Mouse (Mus musculus) liver, embryonic 16.5 days (tissue): Measurements from ENCODE around the gene Abca14. TPM values are rescaled to one million over a fixed set of nuclear protein-coding genes. Genes with fewer than 3 reads are reported as not detected.
A peak's percentile ranks its signal among the peaks of the same experiment; 100 is the strongest.

ENCODE experiments used
- ATAC-seq: fragments of 200-750 bp; cut with Nextera tagmentation; 2 replicates; pipeline ENCODE4 v1.8.0; 2017; ENCODE audit warnings: low read depth, mild to moderate bottlenecking, moderate number of reproducible peaks, moderate library complexity
- H3K27ac ChIP-seq: fragments of 300-500 bp; sonication (generic); 2 replicates; pipeline ENCODE4 v1.5.1; 2014; ENCODE audit warnings: mild to moderate bottlenecking, low read length
- H3K27me3 ChIP-seq: fragments of 300-500 bp; sonication (generic); 2 replicates; pipeline ENCODE4 v1.6.1; 2014; ENCODE audit warnings: low read depth, low read length, mixed read lengths; ENCODE audit not compliant: control insufficient read depth, insufficient read depth
- H3K36me3 ChIP-seq: fragments of 300-500 bp; sonication (generic); 2 replicates; pipeline ENCODE4 v1.6.1; 2014; ENCODE audit warnings: mild to moderate bottlenecking; ENCODE audit not compliant: control insufficient read depth, insufficient read depth
- H3K4me1 ChIP-seq: fragments of 300-500 bp; sonication (generic); 2 replicates; pipeline ENCODE4 v1.6.1; 2014; ENCODE audit warnings: low read depth, low read length, mixed read lengths; ENCODE audit not compliant: control insufficient read depth
- H3K4me2 ChIP-seq: fragments of 300-500 bp; sonication (generic); 2 replicates; pipeline ENCODE4 v1.6.1; 2014; ENCODE audit warnings: low read depth, low read length, mixed read lengths
- H3K4me3 ChIP-seq: fragments of 300-500 bp; sonication (generic); 2 replicates; pipeline ENCODE4 v1.5.1; 2014; ENCODE audit warnings: low read depth, mild to moderate bottlenecking, low read length
- H3K9ac ChIP-seq: fragments of 300-500 bp; sonication (generic); 2 replicates; pipeline ENCODE4 v1.6.1; 2014; ENCODE audit warnings: low read depth, low read length
- H3K9me3 ChIP-seq: fragments of 300-500 bp; sonication (generic); replicated peaks from 2 replicates; pipeline ENCODE4 v1.6.1; 2016; ENCODE audit warnings: low read length; ENCODE audit not compliant: control insufficient read depth
- WGBS: fragments of 180-500 bp; shearing (Covaris S2); extraction: QIAGEN DNeasy Blood & Tissue Kit; methylation state at CpG from one replicate; pipeline ENCODE4 v1.1.7; 2014; ENCODE audit not compliant: insufficient replicate concordance; 5-methylcytosine and 5-hydroxymethylcytosine counted together
- polyA plus RNA-seq: library from polyadenylated mRNA; unstranded; fragments of >200 nt; fragmentation: Nextera tagmentation; extraction: Ambion mirVana; gene quantifications from 2 replicates; pipeline ENCODE4 v1.2.1, GENCODE M21; 2015

Abca14 gene
- polyA plus RNA-seq: 0.02 and 0.04 TPM in 2 replicates

- H3K27ac ChIP-seq: no peak within 1 kb of the TSS
- no peaks in the 10 kb centered on the region for H3K36me3 ChIP-seq
- no peak within 1 kb of the TSS for H3K4me3 ChIP-seq
- peaks cover 6% of the 10 kb centered on the region for H3K27me3 ChIP-seq
- H3K9ac ChIP-seq: no peak within 1 kb of the TSS
- 0 out of 2 replicates have a peak, but pooled peaks have one; percentile 37 for ATAC-seq
- 7% methylated on average over 26 of the region's 26 CpGs for WGBS
- H3K9me3 ChIP-seq: no peaks in the 10 kb centered on the region
- H3K4me1 ChIP-seq: no peaks in the 10 kb centered on the region
- peak within 1 kb of the TSS; percentile 3; the same call in 1 of the 2 replicates for H3K4me2 ChIP-seq
Observed at GRCm38 (mm10) chr7:120203789-120204188, at the start of gene Abca14. Gene Abca14 (plus strand): TSS chr7:120203961.

- no peaks in the 10 kb centered on the region for H3K4me1 ChIP-seq
- ATAC-seq: no peak
- no peak overlapping the region for H3K9ac ChIP-seq
- no peaks in the 10 kb centered on the region for H3K36me3 ChIP-seq
- H3K27me3 ChIP-seq: no peaks in the 10 kb centered on the region
- no peaks in the 10 kb centered on the region for H3K9me3 ChIP-seq
- no peak overlapping the region for H3K4me3 ChIP-seq
- H3K4me2 ChIP-seq: no peak overlapping the region
- 36% methylated on average over 2 of the region's 2 CpGs for WGBS
- no peak overlapping the region for H3K27ac ChIP-seq
Observed at GRCm38 (mm10) chr7:120156841-120157409, 46.8 kb upstream of the Abca14 start.

- no peak overlapping the region for H3K9ac ChIP-seq
- no peaks in the 10 kb centered on the region for H3K27me3 ChIP-seq
- 49% methylated on average over 5 of the region's 5 CpGs for WGBS
- no peaks in the 10 kb centered on the region for H3K4me1 ChIP-seq
- H3K9me3 ChIP-seq: no peaks in the 10 kb centered on the region
- H3K4me3 ChIP-seq: no peak overlapping the region
- H3K27ac ChIP-seq: no peak overlapping the region
- H3K4me2 ChIP-seq: no peak overlapping the region
- ATAC-seq: no peak
- no peaks in the 10 kb centered on the region for H3K36me3 ChIP-seq
Observed at GRCm38 (mm10) chr7:120157575-120158061, 46.1 kb upstream of the Abca14 start.

GRCm38 (mm10) chr7:120158121-120158613 lies 45.6 kb upstream of the Abca14 start:
- Histone ChIP-seq H3K27ac (no peak overlapping the region), H3K36me3 (no peaks in the 10 kb centered on the region), H3K9ac (no peak overlapping the region), H3K4me2 (no peak overlapping the region), H3K4me1 (no peaks in the 10 kb centered on the region), H3K4me3 (no peak overlapping the region), H3K27me3 (no peaks in the 10 kb centered on the region), H3K9me3 (no peaks in the 10 kb centered on the region)
- ATAC-seq: no peak
- WGBS: 33% methylated on average over 4 of the region's 4 CpGs

GRCm38 (mm10) chr7:120163581-120164251 lies 40.0 kb upstream of the Abca14 start:
- ATAC-seq: no peak
- H3K4me1 ChIP-seq: no peaks in the 10 kb centered on the region
- WGBS: 69% methylated on average over 11 of the region's 11 CpGs
- no peaks in the 10 kb centered on the region for H3K9me3 ChIP-seq
- no peaks in the 10 kb centered on the region for H3K27me3 ChIP-seq
- no peaks in the 10 kb centered on the region for H3K36me3 ChIP-seq
- no peak overlapping the region for H3K27ac ChIP-seq
- H3K4me2 ChIP-seq: no peak overlapping the region
- no peak overlapping the region for H3K9ac ChIP-seq
- H3K4me3 ChIP-seq: no peak overlapping the region

- Histone ChIP-seq H3K27me3 (no peaks in the 10 kb centered on the region), H3K9me3 (no peaks in the 10 kb centered on the region), H3K9ac (no peak overlapping the region), H3K36me3 (no peaks in the 10 kb centered on the region), H3K27ac (no peak overlapping the region), H3K4me1 (no peaks in the 10 kb centered on the region), H3K4me2 (no peak overlapping the region), H3K4me3 (no peak overlapping the region)
- 65% methylated on average over 1 of the region's 1 CpGs for WGBS
- no peak for ATAC-seq
Observed at GRCm38 (mm10) chr7:120172188-120172700, 31.5 kb upstream of the Abca14 start.

- peak within 1 kb of the TSS; percentile 13; the same call in 1 of the 2 replicates for H3K9ac ChIP-seq
Observed at GRCm38 (mm10) chr7:120173603-120174244, 30.0 kb upstream of the Abca14 start, which contains the start of gene Anks4b. Gene Anks4b (plus strand): TSS chr7:120173858.

GRCm38 (mm10) chr7:120174723-120175504 lies 28.8 kb upstream of the Abca14 start:
- WGBS: 46% methylated on average over 11 of the region's 11 CpGs
- no peaks in the 10 kb centered on the region for H3K4me1 ChIP-seq
- H3K9ac ChIP-seq: no peak overlapping the region
- no peaks in the 10 kb centered on the region for H3K27me3 ChIP-seq
- peak overlapping the region; percentile 4 for H3K4me2 ChIP-seq
- ATAC-seq: peak; percentile 64
- H3K4me3 ChIP-seq: peak overlapping the region; percentile 51
- H3K9me3 ChIP-seq: no peaks in the 10 kb centered on the region
- H3K36me3 ChIP-seq: no peaks in the 10 kb centered on the region
- H3K27ac ChIP-seq: peak overlapping the region; percentile 39

More at GRCm38 (mm10) chr7:120173603-120174244, 30.0 kb upstream of the Abca14 start, which contains the start of gene Anks4b:
- 54% methylated on average over 10 of the region's 10 CpGs for WGBS
- Histone ChIP-seq H3K4me3 (peak within 1 kb of the TSS; percentile 51), H3K27me3 (no peaks in the 10 kb centered on the region), H3K36me3 (no peaks in the 10 kb centered on the region), H3K4me2 (peak within 1 kb of the TSS; percentile 4; the same call in 1 of the 2 replicates), H3K27ac (peak within 1 kb of the TSS; percentile 70), H3K9me3 (no peaks in the 10 kb centered on the region), H3K4me1 (no peaks in the 10 kb centered on the region)
- peak; percentile 91 for ATAC-seq
